Mouse (Mus musculus) liver, adult 2 months (tissue): Measurements from ENCODE around the gene Smad5.

Experiments used
- CTCF ChIP-seq: fragments of 200-500 bp; IDR thresholded peaks from 2 replicates; pipeline ENCODE4 v1.5.1; 2011; ENCODE audit warnings: low read depth, low read length, control low read depth
- POLR2A ChIP-seq: fragments of 200-500 bp; IDR thresholded peaks from 2 replicates; pipeline ENCODE4 v1.6.1; 2011; ENCODE audit warnings: low read length, control low read depth; ENCODE audit not compliant: insufficient read depth; ENCODE audit errors: extremely low read depth

GRCm38 (mm10) chr13:56699370-56699769, 3.4 kb upstream of the Smad5 start:
- TF ChIP-seq CTCF (peak; percentile 38; the same call in 1 of the 2 replicates), POLR2A (no peak)
